ENCODE assay signal across 8 mouse cellular contexts in the genomic region with DNA sequence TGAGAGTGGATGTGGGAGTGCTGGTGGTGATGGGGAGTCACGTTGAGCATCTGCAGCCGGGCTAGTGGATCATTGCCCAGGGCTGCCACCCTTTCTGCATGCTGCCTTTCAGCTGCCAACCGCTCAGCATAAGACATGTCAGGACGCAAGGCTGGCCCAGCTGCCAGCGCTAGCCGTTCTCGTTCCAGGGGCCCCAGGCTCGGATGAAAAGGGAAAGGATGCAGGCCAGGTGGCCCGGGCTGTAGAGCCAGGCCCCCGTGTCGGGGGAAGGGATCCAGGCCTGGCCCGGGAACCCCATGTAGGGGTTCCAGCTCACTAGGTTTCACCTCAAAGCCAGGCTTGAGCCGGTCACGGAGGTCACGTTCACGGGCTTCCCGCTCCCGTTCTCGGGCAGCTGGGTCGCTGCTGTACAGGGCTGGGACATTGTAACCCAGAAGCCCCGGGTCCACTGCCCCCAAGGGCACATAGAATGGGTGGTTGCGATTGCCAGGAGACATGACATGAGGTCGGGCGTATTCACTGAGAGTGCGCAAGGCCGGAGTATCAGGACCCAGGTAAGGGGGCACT. TPM values are rescaled to one million over a fixed set of nuclear protein-coding genes. Genes with fewer than 3 reads are reported as not detected.
DNase-seq lines count a peak whose midpoint lies in the region; ATAC-seq and TF ChIP-seq lines count a peak whose summit lies in the region.

No protein-coding gene starts in this region.

- ATAC-seq in forebrain, embryonic 13.5 days, result no peak
- peak; percentile 0; the same call in 1 of the 2 replicates for ATAC-seq in stomach, postnatal 0 days (ENCODE audit: low FRiP score, low TSS enrichment)

- no peak for TF ChIP-seq EP300 in stomach, postnatal 0 days (optimal IDR thresholded peaks at IDR 0.05)

- TF ChIP-seq POLR2A in kidney, adult 2 months (IDR thresholded peaks at IDR 0.05; ENCODE audit: low read depth, low read length), result no peak
- no peak for TF ChIP-seq POLR2A in bone marrow macrophage, adult 2 months (IDR thresholded peaks at IDR 0.05; ENCODE audit: borderline replicate concordance, low read depth, low read length)
- TF ChIP-seq POLR2A in liver, adult 2 months (IDR thresholded peaks at IDR 0.05; ENCODE audit: extremely low read depth, insufficient read depth, low read length), result no peak

- peak overlapping the region; percentile 95 for H3K4me2 ChIP-seq in forebrain, embryonic 13.5 days
- H3K4me2 ChIP-seq in stomach, postnatal 0 days (replicated peaks; ENCODE audit: low read depth), result peak overlapping the region; percentile 100

- peak overlapping the region; percentile 45 for H3K4me3 ChIP-seq in kidney, adult 2 months (ENCODE audit: insufficient read depth, low read depth, low read length)
- peak overlapping the region; percentile 66 for H3K4me3 ChIP-seq in bone marrow macrophage, adult 2 months (ENCODE audit: insufficient read depth, low read length)
- peak overlapping the region; percentile 54 for H3K4me3 ChIP-seq in forebrain, embryonic 13.5 days
- H3K4me3 ChIP-seq in liver, adult 2 months (ENCODE audit: insufficient read depth, low read depth, low read length), result peak overlapping the region; percentile 34; the same call in 1 of the 2 replicates
- peak overlapping the region; percentile 59; the same call in 1 of the 2 replicates for H3K4me3 ChIP-seq in stomach, postnatal 0 days (ENCODE audit: low read depth, low read length)

- no peaks in the 10 kb centered on the region for H3K79me2 ChIP-seq in liver, adult 2 months (ENCODE audit: control insufficient read depth, insufficient read depth, low read length)

- DNase-seq in kidney, adult 2 months, result peak; percentile 33
- no peak for DNase-seq in kidney, adult 9 months
- DNase-seq in liver, adult 2 months (ENCODE audit: extremely low read depth, low read depth, low spot score), result no peak
- no peak for DNase-seq in stomach, postnatal 0 days (ENCODE audit: low spot score)
- DNase-seq in ovary, postnatal 36 days (ENCODE audit: low spot score), result no peak
- no peak for DNase-seq in embryo, embryonic 11 days

- peaks cover 15% of the 10 kb centered on the region for H3K4me1 ChIP-seq in kidney, adult 2 months (ENCODE audit: control insufficient read depth, insufficient read depth, low read length)
- H3K4me1 ChIP-seq in bone marrow macrophage, adult 2 months (ENCODE audit: control insufficient read depth, insufficient read depth, low read length), result peaks cover 9% of the 10 kb centered on the region
- H3K4me1 ChIP-seq in forebrain, embryonic 13.5 days, result peaks cover 37% of the 10 kb centered on the region
- peaks cover 9% of the 10 kb centered on the region for H3K4me1 ChIP-seq in liver, adult 2 months (ENCODE audit: control insufficient read depth, insufficient read depth, low read length)
- peaks cover 2% of the 10 kb centered on the region; the same call in 1 of the 2 replicates for H3K4me1 ChIP-seq in stomach, postnatal 0 days (replicated peaks; ENCODE audit: control insufficient read depth, insufficient read depth)

- peak overlapping the region; percentile 72 for H3K27ac ChIP-seq in kidney, adult 2 months (ENCODE audit: insufficient read depth, low read depth, low read length)
- H3K27ac ChIP-seq in bone marrow macrophage, adult 2 months (ENCODE audit: insufficient read depth, low read depth, low read length), result no peak overlapping the region; the same call in 1 of the 2 replicates
- H3K27ac ChIP-seq in forebrain, embryonic 13.5 days, result peak overlapping the region; percentile 90
- peak overlapping the region; percentile 23; the same call in 1 of the 2 replicates for H3K27ac ChIP-seq in liver, adult 2 months (replicated peaks; ENCODE audit: insufficient read depth, low read depth, low read length)
- peak overlapping the region; percentile 49 for H3K27ac ChIP-seq in stomach, postnatal 0 days (replicated peaks)

- H3K9ac ChIP-seq in forebrain, embryonic 13.5 days, result no peak overlapping the region
- peak overlapping the region; percentile 49 for H3K9ac ChIP-seq in liver, adult 2 months (ENCODE audit: low read depth, low read length)
- H3K9ac ChIP-seq in stomach, postnatal 0 days (ENCODE audit: low read length), result peak overlapping the region; percentile 48

- H3K9me3 ChIP-seq in forebrain, embryonic 13.5 days (replicated peaks), result no peaks in the 10 kb centered on the region
- H3K9me3 ChIP-seq in stomach, postnatal 0 days (ENCODE audit: control insufficient read depth, low read length), result no peaks in the 10 kb centered on the region

- 34% methylated on average over 26 of the region's 26 CpGs for WGBS in kidney, adult 2 months
- WGBS in forebrain, embryonic 13.5 days, result 72% methylated on average over 26 of the region's 26 CpGs
- 71% methylated on average over 26 of the region's 26 CpGs for WGBS in liver, adult 2 months
- 70% methylated on average over 26 of the region's 26 CpGs for WGBS in stomach, postnatal 0 days

- H3K27me3 ChIP-seq in kidney, adult 2 months (replicated peaks; ENCODE audit: control insufficient read depth, insufficient read depth, low read length), result no peaks in the 10 kb centered on the region
- no peaks in the 10 kb centered on the region for H3K27me3 ChIP-seq in forebrain, embryonic 13.5 days
- H3K27me3 ChIP-seq in liver, adult 2 months (ENCODE audit: control insufficient read depth, insufficient read depth, low read length), result no peaks in the 10 kb centered on the region
- no peaks in the 10 kb centered on the region for H3K27me3 ChIP-seq in stomach, postnatal 0 days (ENCODE audit: control insufficient read depth, insufficient read depth, low read length)

- TF ChIP-seq CTCF in kidney, adult 2 months (conservative IDR thresholded peaks at IDR 0.05; ENCODE audit: insufficient read depth, insufficient read length, low read depth, low read length), result no peak
- no peak for TF ChIP-seq CTCF in bone marrow macrophage, adult 2 months (IDR thresholded peaks at IDR 0.05; ENCODE audit: low read depth, low read length)
- no peak for TF ChIP-seq CTCF in liver, adult 2 months (IDR thresholded peaks at IDR 0.05; ENCODE audit: low read depth, low read length)
- TF ChIP-seq CTCF in stomach, postnatal 0 days (IDR thresholded peaks at IDR 0.05; ENCODE audit: low read depth), result no peak

- 0 out of 2 replicates have a peak, but pooled peaks cover 1% of the 10 kb centered on the region for H3K36me3 ChIP-seq in kidney, adult 2 months (ENCODE audit: control insufficient read depth, insufficient read depth, low read length)
- H3K36me3 ChIP-seq in forebrain, embryonic 13.5 days (ENCODE audit: poor library complexity, severe bottlenecking), result peaks cover 62% of the 10 kb centered on the region
- H3K36me3 ChIP-seq in liver, adult 2 months (ENCODE audit: control insufficient read depth, insufficient read depth, low read length), result no peaks in the 10 kb centered on the region; the same call in 1 of the 2 replicates
- H3K36me3 ChIP-seq in stomach, postnatal 0 days (ENCODE audit: control insufficient read depth, insufficient read depth, low read length), result peaks cover 22% of the 10 kb centered on the region

RNA-seq across cellular contexts. Expression of gene Grcc10, which starts 3.7 kb away (rescaled TPM):
- polyA plus RNA-seq in kidney, adult 2 months (2012; rRNA removed), result 387 and 474 TPM in 2 replicates
- polyA plus RNA-seq in bone marrow macrophage, adult 2 months (2012; ENCODE audit: insufficient read depth, insufficient read length, missing spikeins), result 221 and 253 TPM in 2 replicates
- 675 and 699 TPM in 2 replicates for polyA plus RNA-seq in forebrain, embryonic 13.5 days (2015; fragmentation: Nextera tagmentation; extraction: Ambion mirVana)
- total RNA-seq in liver, adult 2 months (2014; rRNA removed), result 125 and 140 TPM in 2 replicates
- 203 and 216 TPM in 2 replicates for polyA plus RNA-seq in liver, adult 2 months (2012; rRNA removed)
- polyA plus RNA-seq in stomach, postnatal 0 days (2015; fragmentation: Nextera tagmentation; extraction: Ambion mirVana), result 292 and 310 TPM in 2 replicates

RNA-seq across cellular contexts. Expression of gene Ptpn6, which starts 6.3 kb away (rescaled TPM):
- polyA plus RNA-seq in kidney, adult 2 months (2012; rRNA removed), result 21.5 and 31.7 TPM in 2 replicates
- 583 and 614 TPM in 2 replicates for polyA plus RNA-seq in bone marrow macrophage, adult 2 months (2012; ENCODE audit: insufficient read depth, insufficient read length, missing spikeins)
- polyA plus RNA-seq in forebrain, embryonic 13.5 days (2015; fragmentation: Nextera tagmentation; extraction: Ambion mirVana), result 2.5 and 3.8 TPM in 2 replicates
- total RNA-seq in liver, adult 2 months (2014; rRNA removed), result 16.7 and 19.7 TPM in 2 replicates
- 17.3 and 17.8 TPM in 2 replicates for polyA plus RNA-seq in liver, adult 2 months (2012; rRNA removed)
- 13.1 and 15.8 TPM in 2 replicates for polyA plus RNA-seq in stomach, postnatal 0 days (2015; fragmentation: Nextera tagmentation; extraction: Ambion mirVana)

RNA-seq across cellular contexts. Expression of gene Gm45234, which starts 11.0 kb away (rescaled TPM):
- polyA plus RNA-seq in kidney, adult 2 months (2012; rRNA removed), result not detected in 2 replicates
- not detected in 2 replicates for polyA plus RNA-seq in bone marrow macrophage, adult 2 months (2012; ENCODE audit: insufficient read depth, insufficient read length, missing spikeins)
- not detected in 2 replicates for polyA plus RNA-seq in forebrain, embryonic 13.5 days (2015; fragmentation: Nextera tagmentation; extraction: Ambion mirVana)
- total RNA-seq in liver, adult 2 months (2014; rRNA removed), result not detected in 2 replicates
- polyA plus RNA-seq in liver, adult 2 months (2012; rRNA removed), result not detected in 2 replicates
- not detected in 2 replicates for polyA plus RNA-seq in stomach, postnatal 0 days (2015; fragmentation: Nextera tagmentation; extraction: Ambion mirVana)

RNA-seq across cellular contexts. Expression of gene Atn1, which starts 11.5 kb away (rescaled TPM):
- 49.1 and 65.4 TPM in 2 replicates for polyA plus RNA-seq in kidney, adult 2 months (2012; rRNA removed)
- polyA plus RNA-seq in bone marrow macrophage, adult 2 months (2012; ENCODE audit: insufficient read depth, insufficient read length, missing spikeins), result 30.1 and 34.0 TPM in 2 replicates
- polyA plus RNA-seq in forebrain, embryonic 13.5 days (2015; fragmentation: Nextera tagmentation; extraction: Ambion mirVana), result 17.7 and 19.8 TPM in 2 replicates
- total RNA-seq in liver, adult 2 months (2014; rRNA removed), result 1.4 and 1.5 TPM in 2 replicates
- 9.6 and 10.9 TPM in 2 replicates for polyA plus RNA-seq in liver, adult 2 months (2012; rRNA removed)
- polyA plus RNA-seq in stomach, postnatal 0 days (2015; fragmentation: Nextera tagmentation; extraction: Ambion mirVana), result 6.6 and 6.9 TPM in 2 replicates

RNA-seq across cellular contexts. Expression of gene Eno2, which starts 24.6 kb away (rescaled TPM):
- 2.6 and 3.2 TPM in 2 replicates for polyA plus RNA-seq in kidney, adult 2 months (2012; rRNA removed)
- 1.4 and 2.6 TPM in 2 replicates for polyA plus RNA-seq in bone marrow macrophage, adult 2 months (2012; ENCODE audit: insufficient read depth, insufficient read length, missing spikeins)
- 15.4 and 19.4 TPM in 2 replicates for polyA plus RNA-seq in forebrain, embryonic 13.5 days (2015; fragmentation: Nextera tagmentation; extraction: Ambion mirVana)
- total RNA-seq in liver, adult 2 months (2014; rRNA removed), result 0.09 and 0.67 TPM in 2 replicates
- 0.19 and 0.34 TPM in 2 replicates for polyA plus RNA-seq in liver, adult 2 months (2012; rRNA removed)
- 4.3 and 5.1 TPM in 2 replicates for polyA plus RNA-seq in stomach, postnatal 0 days (2015; fragmentation: Nextera tagmentation; extraction: Ambion mirVana)

Comparison
In these comparisons a context has a peak if more than half of its experiments do, and no peak if none do; other contexts are left out.
1. RNA of gene Ptpn6, which starts 6.3 kb away (polyA plus RNA-seq): 583 to 614 TPM in bone marrow macrophage, adult 2 months; 21.5 to 31.7 TPM in kidney, adult 2 months, 17.3 to 17.8 TPM in liver, adult 2 months, 13.1 to 15.8 TPM in stomach, postnatal 0 days and 2.5 to 3.8 TPM in forebrain, embryonic 13.5 days; every median in the first group is over 10 times any median in the second.
2. Peak in every context shown above with its lines, with median percentiles within 50 percentile points of each other: H3K4me3 ChIP-seq.